Mouse (Mus musculus): ENCODE results near the gene Vmp1.

Vmp1 gene

GRCm38 (mm10) chr11:86629445-86629844 lies 54.2 kb downstream of the Vmp1 start:
- no peak for DNase-seq

- no peak for DNase-seq
Measured at GRCm38 (mm10) chr11:86628448-86628847, 55.2 kb downstream of the Vmp1 start.

- no peak for DNase-seq
Measured at GRCm38 (mm10) chr11:86627649-86628048, 56.0 kb downstream of the Vmp1 start.

- DNase-seq: no peak
Measured at GRCm38 (mm10) chr11:86626714-86627113, 56.9 kb downstream of the Vmp1 start.

- peak; percentile 80 for DNase-seq
Measured at GRCm38 (mm10) chr11:86624237-86624941, 59.2 kb downstream of the Vmp1 start.

GRCm38 (mm10) chr11:86623402-86624010 lies 60.1 kb downstream of the Vmp1 start:
- DNase-seq: no peak

- no peak for DNase-seq
Measured at GRCm38 (mm10) chr11:86622191-86622912, 61.3 kb downstream of the Vmp1 start.

- no peak for DNase-seq
Measured at GRCm38 (mm10) chr11:86621139-86621538, 62.5 kb downstream of the Vmp1 start.

- DNase-seq: no peak
Measured at GRCm38 (mm10) chr11:86618548-86619335, 64.9 kb downstream of the Vmp1 start.

GRCm38 (mm10) chr11:86614607-86615006 lies 69.0 kb downstream of the Vmp1 start:
- DNase-seq: no peak

- DNase-seq: peak; percentile 77
Measured at GRCm38 (mm10) chr11:86614056-86614530, 69.5 kb downstream of the Vmp1 start.

GRCm38 (mm10) chr11:86611991-86612390 lies 71.6 kb downstream of the Vmp1 start:
- DNase-seq: no peak

GRCm38 (mm10) chr11:86610239-86610638 lies 73.4 kb downstream of the Vmp1 start:
- no peak for DNase-seq

GRCm38 (mm10) chr11:86607808-86608350 lies 75.8 kb downstream of the Vmp1 start:
- no peak for DNase-seq

- no peak for DNase-seq
Measured at GRCm38 (mm10) chr11:86606621-86607339, 76.9 kb downstream of the Vmp1 start.

GRCm38 (mm10) chr11:86604732-86605520 lies 78.7 kb downstream of the Vmp1 start:
- no peak for DNase-seq

- DNase-seq: no peak
Measured at GRCm38 (mm10) chr11:86604289-86604688, 79.3 kb downstream of the Vmp1 start.

- peak; percentile 70 for DNase-seq
Measured at GRCm38 (mm10) chr11:86603719-86604118, 79.9 kb downstream of the Vmp1 start.

- DNase-seq: no peak
Measured at GRCm38 (mm10) chr11:86602116-86602515, 81.5 kb downstream of the Vmp1 start.

- no peak for DNase-seq
Measured at GRCm38 (mm10) chr11:86600209-86600557, 83.5 kb downstream of the Vmp1 start.

Data from lung, postnatal 36 days (tissue).